Mouse (Mus musculus) midbrain, embryonic 12.5 days (tissue): ENCODE data around the gene Vstm2b. TPM values are rescaled to one million over a fixed set of nuclear protein-coding genes. Genes with fewer than 3 reads are reported as not detected.

Experiments used
- ATAC-seq: fragments of 200-750 bp; cut with Nextera tagmentation; 2 replicates; pipeline ENCODE4 v1.8.0; 2017; ENCODE audit warnings: low read depth, moderate TSS enrichment, moderate library complexity; ENCODE audit not compliant: low FRiP score
- H3K27ac ChIP-seq: fragments of 300-500 bp; sonication (generic); replicated peaks from 2 replicates; pipeline ENCODE4 v1.5.1; 2016; ENCODE audit warnings: mild to moderate bottlenecking
- H3K27me3 ChIP-seq: fragments of 300-500 bp; sonication (generic); 2 replicates; pipeline ENCODE4 v1.6.1; 2016; ENCODE audit warnings: mild to moderate bottlenecking
- H3K36me3 ChIP-seq: fragments of 300-500 bp; sonication (generic); 2 replicates; pipeline ENCODE4 v1.6.1; 2016
- H3K4me1 ChIP-seq: fragments of 300-500 bp; sonication (generic); 2 replicates; pipeline ENCODE4 v1.6.1; 2016
- H3K4me2 ChIP-seq: fragments of 300-500 bp; sonication (generic); replicated peaks from 2 replicates; pipeline ENCODE4 v1.6.1; 2016; ENCODE audit warnings: mild to moderate bottlenecking, moderate library complexity
- H3K4me3 ChIP-seq: fragments of 300-500 bp; sonication (generic); 2 replicates; pipeline ENCODE4 v1.5.1; 2016; ENCODE audit warnings: mild to moderate bottlenecking
- H3K9ac ChIP-seq: fragments of 300-500 bp; sonication (generic); replicated peaks from 2 replicates; pipeline ENCODE4 v1.6.1; 2016; ENCODE audit warnings: mild to moderate bottlenecking, moderate library complexity
- H3K9me3 ChIP-seq: fragments of 300-500 bp; sonication (generic); 2 replicates; pipeline ENCODE4 v1.6.1; 2016; ENCODE audit warnings: mild to moderate bottlenecking
- WGBS: fragments of 180-500 bp; shearing (Covaris S2); methylation state at CpG from one replicate; pipeline ENCODE4 v1.1.7; 2016; 5-methylcytosine and 5-hydroxymethylcytosine counted together
- polyA plus RNA-seq: library from polyadenylated mRNA; unstranded; fragments of >200 nt; fragmentation: Nextera tagmentation; extraction: Ambion mirVana; gene quantifications from 2 replicates; pipeline ENCODE4 v1.2.1, GENCODE M21; 2016

The Vstm2b gene
- 12.2 and 13.4 TPM in 2 replicates for polyA plus RNA-seq

DNA sequence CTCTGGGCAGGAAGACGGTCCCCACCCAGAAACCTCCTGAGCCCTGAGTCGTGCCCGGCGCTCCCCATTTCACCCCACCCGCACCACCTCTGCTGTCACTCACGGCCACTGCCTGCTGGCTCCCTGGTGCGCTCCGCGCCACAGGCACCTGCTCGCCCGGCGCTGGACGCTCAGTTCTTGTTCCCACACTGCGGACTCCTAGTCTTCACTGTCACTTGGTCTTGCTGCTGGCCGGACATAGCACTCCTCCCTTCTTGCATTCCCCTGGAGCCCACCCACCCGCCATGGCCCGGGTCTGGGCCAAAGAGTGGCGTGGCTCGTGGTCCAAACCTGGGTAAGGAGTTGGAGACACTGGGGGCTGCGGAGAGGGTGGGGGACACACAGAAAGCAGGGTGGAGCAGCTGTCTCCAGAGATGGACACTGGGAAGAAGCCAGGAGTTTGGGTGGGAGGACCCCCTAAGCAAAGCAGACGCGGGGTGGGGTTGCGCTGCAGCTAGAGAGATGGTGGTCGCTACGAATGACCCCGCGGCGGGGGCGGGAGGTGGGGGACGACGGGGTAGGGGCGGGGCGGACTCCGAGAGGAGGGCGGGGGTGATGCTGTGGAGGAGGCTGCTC, at the start of gene Vstm2b:
Gene Vstm2b (plus strand): TSS at position 233 of the 615 bp plus-strand sequence.
- Histone ChIP-seq H3K9me3 (no peaks in the 10 kb centered on the region), H3K4me2 (peak within 1 kb of the TSS; percentile 86), H3K27ac (no peak within 1 kb of the TSS), H3K27me3 (peaks cover 62% of the 10 kb centered on the region), H3K36me3 (no peaks in the 10 kb centered on the region), H3K4me1 (peaks cover 33% of the 10 kb centered on the region), H3K4me3 (peak within 1 kb of the TSS; percentile 60), H3K9ac (peak within 1 kb of the TSS; percentile 76)
- WGBS = 1% methylated on average over 22 of the region's 35 CpGs
- peak; percentile 17 for ATAC-seq

DNA sequence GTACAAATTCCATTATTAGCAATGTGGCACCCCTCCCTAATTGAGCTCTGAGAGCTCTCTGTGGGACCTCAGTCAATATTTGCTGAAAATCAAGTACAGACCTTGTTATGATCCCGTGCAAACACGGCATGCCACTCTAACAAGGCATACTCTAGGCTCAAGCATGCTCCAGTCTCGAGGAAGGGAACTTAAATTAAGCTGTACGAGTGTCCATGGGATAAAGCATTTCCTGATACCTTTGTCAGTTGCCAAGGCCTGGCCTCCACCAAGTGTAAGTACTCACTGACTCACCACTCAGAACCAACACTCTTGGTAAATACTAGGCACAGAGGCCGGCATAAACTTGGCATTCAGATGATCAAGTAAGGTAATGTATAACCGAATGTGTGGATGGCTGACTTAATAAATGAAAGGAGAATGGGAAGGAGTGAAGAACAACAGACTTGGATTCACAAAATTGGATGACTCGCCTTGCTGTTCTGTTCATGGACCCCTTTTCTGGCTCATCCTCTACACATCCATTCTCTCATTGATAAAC, 42.0 kb upstream of the Vstm2b start:
- H3K4me1 ChIP-seq = no peaks in the 10 kb centered on the region
- no peaks in the 10 kb centered on the region for H3K36me3 ChIP-seq
- H3K27ac ChIP-seq = no peak overlapping the region
- no peak overlapping the region for H3K9ac ChIP-seq
- H3K4me3 ChIP-seq = no peak overlapping the region
- 86% methylated on average over 7 of the region's 7 CpGs for WGBS
- no peaks in the 10 kb centered on the region for H3K9me3 ChIP-seq
- no peak for ATAC-seq
- no peak overlapping the region for H3K4me2 ChIP-seq
- no peaks in the 10 kb centered on the region for H3K27me3 ChIP-seq

DNA sequence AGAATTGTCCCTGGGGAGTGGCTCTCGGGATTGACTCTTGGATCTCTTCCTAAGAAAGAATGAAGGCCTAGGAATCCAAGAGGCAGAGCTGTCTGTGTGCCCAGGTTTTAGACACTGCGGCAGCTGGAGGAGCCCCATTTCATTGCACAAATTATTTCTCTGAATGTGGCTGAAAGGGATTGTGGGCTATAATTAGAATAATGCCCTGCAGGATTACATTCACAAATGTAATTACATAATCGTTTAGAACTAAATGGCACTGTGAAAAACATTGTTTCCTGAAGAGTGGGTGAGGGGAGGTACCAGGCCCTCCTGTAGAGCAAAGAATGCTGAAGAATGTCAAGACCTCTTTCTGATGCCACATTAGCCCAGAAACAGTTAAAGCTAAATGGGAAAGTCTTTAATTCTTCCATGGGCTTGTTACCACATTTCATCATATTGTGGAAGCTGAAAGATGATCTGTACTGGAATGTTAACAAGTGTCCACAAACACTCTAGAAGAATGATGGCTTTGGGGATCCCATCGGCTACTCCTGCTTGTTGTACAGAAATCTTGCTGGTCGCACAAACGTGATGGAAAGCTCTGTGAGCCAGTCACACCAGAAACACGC, 24.6 kb upstream of the Vstm2b start:
- Histone ChIP-seq H3K36me3 (no peaks in the 10 kb centered on the region), H3K9ac (no peak overlapping the region), H3K27ac (no peak overlapping the region), H3K4me2 (no peak overlapping the region), H3K27me3 (no peaks in the 10 kb centered on the region), H3K4me1 (peaks cover 3% of the 10 kb centered on the region; the same call in 1 of the 2 replicates), H3K9me3 (no peaks in the 10 kb centered on the region), H3K4me3 (no peak overlapping the region)
- 55% methylated on average over 7 of the region's 7 CpGs for WGBS
- ATAC-seq = no peak

DNA sequence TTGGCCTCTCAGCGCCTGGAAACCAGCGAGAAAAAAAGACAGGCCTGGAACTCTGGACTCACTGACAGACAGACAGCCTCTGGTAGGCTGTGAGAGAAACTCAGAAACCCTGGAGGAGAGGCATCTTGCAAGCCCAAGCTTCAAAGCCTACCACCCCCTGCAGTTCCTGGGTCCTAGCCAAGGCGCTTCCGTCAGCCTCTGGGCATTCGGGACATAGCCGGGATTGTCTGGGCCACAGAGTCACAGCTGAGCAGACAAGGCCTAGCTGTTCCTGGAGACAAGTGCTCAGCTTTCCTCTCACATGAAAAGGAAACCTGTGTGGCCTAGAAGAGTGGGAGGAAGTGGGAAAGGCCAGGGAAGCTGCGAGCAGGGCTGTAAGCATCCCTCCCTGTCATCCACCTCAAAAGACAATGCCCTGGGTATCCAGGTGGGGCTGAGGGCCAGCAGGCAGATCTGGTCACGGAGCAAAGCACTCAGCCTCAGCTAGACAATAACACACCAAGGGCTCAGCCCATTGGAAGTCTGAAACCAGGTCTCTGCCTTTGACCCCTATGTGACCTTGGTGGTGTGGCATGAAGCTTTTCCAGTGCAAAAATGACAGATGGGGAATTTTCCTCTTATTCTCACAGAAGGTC, 13.2 kb upstream of the Vstm2b start:
- H3K4me2 ChIP-seq = no peak overlapping the region

DNA sequence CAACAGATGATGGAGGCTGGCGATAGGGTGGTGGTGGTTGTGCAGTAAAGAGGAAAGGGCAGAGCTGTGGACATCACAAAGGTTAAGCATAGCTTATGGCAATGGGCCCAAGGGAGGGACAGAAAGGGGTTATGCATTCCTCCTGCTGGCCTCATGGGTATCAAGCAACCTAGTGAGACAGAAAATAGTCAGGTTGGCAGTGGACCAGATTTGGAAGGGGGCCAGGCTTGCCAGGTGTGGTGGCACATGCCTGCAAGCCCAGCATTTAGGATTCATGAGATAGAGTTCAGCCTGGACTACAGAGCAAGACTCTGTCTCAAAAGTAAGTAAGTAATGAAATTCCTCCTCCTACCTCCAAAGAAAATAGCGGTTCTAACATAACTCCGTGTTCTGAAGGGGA, 9.8 kb upstream of the Vstm2b start:
- Histone ChIP-seq H3K4me3 (no peak overlapping the region), H3K9ac (no peak overlapping the region), H3K4me2 (no peak overlapping the region), H3K27ac (no peak overlapping the region), H3K27me3 (no peaks in the 10 kb centered on the region; the same call in 1 of the 2 replicates), H3K36me3 (no peaks in the 10 kb centered on the region), H3K4me1 (no peaks in the 10 kb centered on the region), H3K9me3 (no peaks in the 10 kb centered on the region)
- no peak for ATAC-seq
- 93% methylated on average over 3 of the region's 3 CpGs for WGBS

More for the DNA sequence above, 13.2 kb upstream of the Vstm2b start:
- no peaks in the 10 kb centered on the region; the same call in 1 of the 2 replicates for H3K27me3 ChIP-seq
- WGBS = 56% methylated on average over 8 of the region's 8 CpGs
- H3K36me3 ChIP-seq = no peaks in the 10 kb centered on the region
- no peaks in the 10 kb centered on the region for H3K9me3 ChIP-seq
- H3K4me3 ChIP-seq = no peak overlapping the region
- H3K27ac ChIP-seq = no peak overlapping the region
- no peak for ATAC-seq
- H3K4me1 ChIP-seq = no peaks in the 10 kb centered on the region
- H3K9ac ChIP-seq = no peak overlapping the region

DNA sequence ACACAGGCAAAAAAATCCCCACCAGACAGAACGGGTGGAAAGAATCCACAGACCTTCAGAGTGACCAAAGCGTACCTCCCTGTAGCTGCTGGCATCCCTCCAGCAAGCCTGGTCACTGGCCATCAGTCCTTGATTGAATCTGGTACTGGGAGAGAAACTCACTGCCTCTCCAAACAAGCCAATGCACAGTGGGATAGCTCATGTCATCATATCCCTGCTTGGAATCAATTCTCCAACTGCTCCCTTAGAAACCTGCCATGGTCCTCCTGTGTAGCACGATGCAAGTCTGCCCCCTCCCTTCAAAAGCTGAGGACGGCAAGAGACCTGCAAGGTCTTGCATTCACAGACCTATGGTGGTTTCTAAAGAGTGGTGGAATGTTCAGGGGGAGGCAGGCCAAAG, 1.2 kb upstream of the Vstm2b start:
- H3K4me3 ChIP-seq = no peak overlapping the region
- no peaks in the 10 kb centered on the region for H3K9me3 ChIP-seq
- H3K9ac ChIP-seq = no peak overlapping the region
- no peak overlapping the region for H3K4me2 ChIP-seq
- no peak for ATAC-seq
- H3K36me3 ChIP-seq = no peaks in the 10 kb centered on the region
- H3K4me1 ChIP-seq = peaks cover 25% of the 10 kb centered on the region
- 66% methylated on average over 4 of the region's 4 CpGs for WGBS
- H3K27me3 ChIP-seq = peaks cover 49% of the 10 kb centered on the region
- H3K27ac ChIP-seq = no peak overlapping the region

DNA sequence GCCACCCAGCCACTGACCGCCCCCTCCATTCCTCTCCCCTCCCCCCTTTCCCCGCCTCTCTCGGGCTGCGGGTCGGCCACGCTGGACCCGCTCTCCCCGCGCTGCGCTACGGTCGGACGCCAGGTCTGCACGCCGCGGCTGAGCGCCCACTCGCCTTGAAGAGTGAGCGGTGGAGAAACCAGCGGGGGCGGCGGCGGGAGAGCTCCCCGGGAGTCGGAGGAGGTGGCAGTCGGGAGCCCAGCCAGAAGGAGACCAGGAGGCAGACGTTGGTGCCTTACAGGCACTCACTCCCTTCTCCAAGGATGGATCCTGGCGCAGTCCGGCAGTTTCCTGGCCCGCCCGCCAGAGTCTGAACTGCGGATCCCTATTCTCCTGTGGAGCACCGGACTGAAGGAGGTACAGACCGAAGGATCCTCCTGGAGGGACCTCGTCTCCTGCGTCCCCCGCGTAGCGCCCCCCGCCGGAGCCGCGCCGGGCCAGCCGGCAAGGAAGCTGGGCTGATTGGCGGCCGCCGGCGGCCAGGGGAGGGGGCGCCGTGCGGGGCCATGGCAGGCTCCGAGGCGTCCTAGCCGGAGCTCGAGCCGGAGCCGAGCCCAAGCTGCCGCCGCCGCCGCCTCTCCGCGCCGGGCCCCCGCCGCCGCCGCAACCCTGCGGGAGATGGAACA, 715 bp downstream of the Vstm2b start:
- ATAC-seq = peak; percentile 48
- H3K27me3 ChIP-seq = peaks cover 68% of the 10 kb centered on the region
- no peak overlapping the region for H3K27ac ChIP-seq
- H3K9me3 ChIP-seq = no peaks in the 10 kb centered on the region
- H3K4me3 ChIP-seq = peak overlapping the region; percentile 60
- H3K9ac ChIP-seq = peak overlapping the region; percentile 76
- WGBS = 0% methylated on average over 61 of the region's 70 CpGs
- H3K4me1 ChIP-seq = peaks cover 33% of the 10 kb centered on the region
- H3K4me2 ChIP-seq = peak overlapping the region; percentile 86
- H3K36me3 ChIP-seq = no peaks in the 10 kb centered on the region

DNA sequence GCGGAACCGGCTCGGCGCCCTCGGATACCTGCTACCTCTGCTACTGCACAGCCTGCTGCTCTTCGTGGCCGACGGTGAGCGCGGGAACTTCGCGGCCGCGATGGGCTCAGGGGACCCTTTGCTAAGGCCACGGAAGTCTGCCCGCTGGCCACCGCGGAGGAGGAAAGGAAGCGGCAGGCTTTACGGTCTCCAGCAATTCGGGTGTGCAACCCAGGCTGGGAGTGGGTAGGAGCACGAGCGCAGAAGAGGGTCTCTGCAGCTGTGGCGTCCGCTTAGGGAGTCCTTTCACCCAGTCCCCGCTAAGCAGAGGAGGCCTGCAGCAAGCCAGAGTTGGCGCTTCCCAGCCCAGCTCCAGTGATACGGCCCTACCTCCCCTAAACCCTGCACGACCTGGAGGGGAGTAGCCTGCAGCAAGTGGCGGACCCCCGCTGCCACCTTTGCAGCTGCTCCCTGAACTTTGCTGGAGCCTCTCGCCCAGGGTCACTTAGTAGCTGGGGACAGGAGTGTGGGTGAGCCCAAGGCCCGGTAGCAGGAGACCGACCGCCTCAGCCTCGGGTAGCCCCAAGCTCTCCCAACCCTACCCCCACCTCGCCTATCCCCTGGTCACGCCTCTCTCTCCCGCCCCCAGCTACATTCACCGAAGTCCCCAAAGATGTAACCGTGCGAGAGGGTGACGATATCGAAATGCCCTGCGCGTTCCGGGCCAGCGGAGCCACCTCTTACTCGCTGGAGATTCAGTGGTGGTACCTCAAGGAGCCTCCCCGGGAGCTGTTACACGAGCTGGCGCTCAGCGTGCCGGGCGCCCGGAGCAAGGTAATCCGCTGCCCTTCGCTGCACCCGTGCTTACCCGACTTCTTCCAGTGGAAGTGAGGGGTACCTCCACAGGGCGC, 1.5 kb downstream of the Vstm2b start:
- H3K4me3 ChIP-seq = peak overlapping the region; percentile 60
- WGBS = under 1% methylated on average over 61 of the region's 61 CpGs
- peaks cover 70% of the 10 kb centered on the region for H3K27me3 ChIP-seq
- H3K4me2 ChIP-seq = peak overlapping the region; percentile 86
- H3K9me3 ChIP-seq = no peaks in the 10 kb centered on the region
- H3K9ac ChIP-seq = peak overlapping the region; percentile 76
- H3K36me3 ChIP-seq = no peaks in the 10 kb centered on the region
- no peak overlapping the region for H3K27ac ChIP-seq
- H3K4me1 ChIP-seq = peaks cover 33% of the 10 kb centered on the region
- ATAC-seq = peak; percentile 38

DNA sequence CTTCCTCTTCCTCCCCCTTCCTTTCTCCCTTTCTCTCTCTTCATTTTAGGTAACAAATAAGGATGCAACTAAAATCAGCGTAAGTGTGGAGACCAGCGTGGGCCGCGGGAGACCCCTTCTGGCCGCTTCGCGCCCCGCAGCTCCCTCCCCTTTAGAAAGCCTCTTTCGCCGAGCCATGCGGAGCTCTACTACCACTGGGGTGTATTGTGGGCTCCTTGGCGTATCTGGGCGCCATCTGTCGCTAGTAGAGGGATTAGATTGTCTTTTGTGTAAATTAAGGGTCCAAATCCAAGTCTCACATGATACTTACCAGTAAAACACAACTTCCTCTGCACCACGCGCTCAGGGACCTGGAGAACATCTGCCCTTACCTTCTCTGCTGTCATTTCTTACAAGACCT, 3.1 kb downstream of the Vstm2b start:
- H3K4me2 ChIP-seq = peak overlapping the region; percentile 86
- ATAC-seq = peak; percentile 68
- H3K36me3 ChIP-seq = no peaks in the 10 kb centered on the region
- peak overlapping the region; percentile 60; the same call in 1 of the 2 replicates for H3K4me3 ChIP-seq
- no peak overlapping the region for H3K9ac ChIP-seq
- H3K27me3 ChIP-seq = peaks cover 69% of the 10 kb centered on the region
- peaks cover 33% of the 10 kb centered on the region for H3K4me1 ChIP-seq
- 2% methylated on average over 16 of the region's 16 CpGs for WGBS
- H3K9me3 ChIP-seq = no peaks in the 10 kb centered on the region
- no peak overlapping the region for H3K27ac ChIP-seq

DNA sequence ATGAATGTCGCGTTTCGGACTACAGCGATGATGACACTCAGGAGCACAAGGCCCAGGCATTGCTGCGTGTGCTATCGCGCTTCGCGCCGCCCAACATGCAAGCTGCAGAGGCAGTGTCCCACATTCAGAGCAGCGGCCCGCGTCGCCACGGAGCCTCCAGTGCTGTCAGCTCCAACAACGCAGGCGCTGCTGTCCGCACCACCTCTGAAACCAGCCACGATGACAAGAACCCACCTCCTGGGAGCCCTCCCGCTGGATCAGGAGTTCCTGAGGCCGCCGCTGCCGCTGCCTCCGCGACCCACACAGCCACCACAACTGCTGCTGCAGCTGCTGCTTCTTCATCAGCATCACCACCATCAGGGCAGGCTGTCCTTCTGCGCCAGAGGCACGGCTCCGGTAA, 4.4 kb downstream of the Vstm2b start:
- ATAC-seq = no peak
- peaks cover 56% of the 10 kb centered on the region for H3K27me3 ChIP-seq

DNA sequence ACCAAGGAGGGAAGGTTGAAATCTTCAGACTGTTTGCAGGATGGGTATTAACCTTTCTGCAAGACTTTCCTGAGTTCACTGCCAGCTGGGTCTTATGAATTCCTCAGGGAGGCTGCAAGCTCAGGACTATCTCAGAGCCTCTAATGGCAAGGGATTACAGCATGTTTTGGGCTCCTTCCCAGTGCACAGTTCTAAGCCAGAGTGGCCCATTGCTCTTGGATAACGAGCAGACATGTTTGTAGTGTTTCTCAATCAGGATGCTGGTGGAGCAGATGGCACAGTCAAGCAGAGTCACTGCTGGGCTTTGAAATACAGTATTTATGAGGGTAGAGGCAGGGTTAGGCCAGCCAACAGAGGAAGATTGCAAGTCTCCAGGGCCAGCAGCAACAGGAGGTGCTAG, 8.4 kb downstream of the Vstm2b start:
- Histone ChIP-seq H3K9me3 (no peaks in the 10 kb centered on the region), H3K4me2 (no peak overlapping the region), H3K9ac (no peak overlapping the region), H3K36me3 (peaks cover 8% of the 10 kb centered on the region), H3K27ac (no peak overlapping the region), H3K27me3 (peaks cover 26% of the 10 kb centered on the region), H3K4me3 (no peak overlapping the region), H3K4me1 (peaks cover 24% of the 10 kb centered on the region)
- 79% methylated on average over 1 of the region's 1 CpGs for WGBS
- no peak for ATAC-seq

More for the DNA sequence above, 4.4 kb downstream of the Vstm2b start:
- Histone ChIP-seq H3K27ac (no peak overlapping the region), H3K4me2 (peak overlapping the region; percentile 55), H3K36me3 (no peaks in the 10 kb centered on the region), H3K4me1 (peaks cover 43% of the 10 kb centered on the region), H3K9ac (no peak overlapping the region; the same call in 1 of the 2 replicates), H3K4me3 (peak overlapping the region; percentile 35), H3K9me3 (no peaks in the 10 kb centered on the region)
- 12% methylated on average over 28 of the region's 28 CpGs for WGBS
